Mouse (Mus musculus): ENCODE data around the gene Igf1r. TPM values are rescaled to one million over a fixed set of nuclear protein-coding genes. Genes with fewer than 3 reads are reported as not detected.

The Igf1r gene
- polyA plus RNA-seq, 1 experiment = 2.7 TPM

- H3K36me3 ChIP-seq (ENCODE audit: control insufficient read depth, insufficient read depth, low read length) = no peaks in the 10 kb centered on the region
- DNase-seq (ENCODE audit: low read depth in 1 of 2, low spot score in 2 of 2) = no peak
- no peaks in the 10 kb centered on the region for H3K27me3 ChIP-seq (ENCODE audit: control insufficient read depth, insufficient read depth, low read length)
- 15% methylated on average over 5 of the region's 5 CpGs for WGBS
- no peak overlapping the region for H3K4me3 ChIP-seq (ENCODE audit: extremely low read depth, insufficient read depth, insufficient read length)
- no peak overlapping the region for H3K27ac ChIP-seq (ENCODE audit: insufficient read depth, low read length)
- TF ChIP-seq POLR2A (IDR thresholded peaks at IDR 0.05; ENCODE audit: low read depth, low read length) = no peak
- TF ChIP-seq CTCF (IDR thresholded peaks at IDR 0.05; ENCODE audit: extremely low read depth, insufficient read depth, insufficient read length, insufficient replicate concordance) = no peak
- no peaks in the 10 kb centered on the region; the same call in 1 of the 2 replicates for H3K4me1 ChIP-seq (ENCODE audit: control insufficient read depth, insufficient read depth, insufficient read length)
Observed at GRCm38 (mm10) chr7:68062849-68063208, 110.2 kb downstream of the Igf1r start.

GRCm38 (mm10) chr7:68063711-68064110 lies 111.1 kb downstream of the Igf1r start:
- Histone ChIP-seq H3K4me1 (ENCODE audit: control insufficient read depth, insufficient read depth, insufficient read length) (no peaks in the 10 kb centered on the region; the same call in 1 of the 2 replicates), H3K27me3 (ENCODE audit: control insufficient read depth, insufficient read depth, low read length) (no peaks in the 10 kb centered on the region), H3K36me3 (ENCODE audit: control insufficient read depth, insufficient read depth, low read length) (no peaks in the 10 kb centered on the region), H3K4me3 (ENCODE audit: extremely low read depth, insufficient read depth, insufficient read length) (no peak overlapping the region), H3K27ac (ENCODE audit: insufficient read depth, low read length) (no peak overlapping the region)
- DNase-seq (ENCODE audit: low read depth in 1 of 2, low spot score in 2 of 2) = no peak
- no peak for TF ChIP-seq POLR2A (IDR thresholded peaks at IDR 0.05; ENCODE audit: low read depth, low read length)
- no peak for TF ChIP-seq CTCF (IDR thresholded peaks at IDR 0.05; ENCODE audit: extremely low read depth, insufficient read depth, insufficient read length, insufficient replicate concordance)
- WGBS = 89% methylated on average over 9 of the region's 9 CpGs

DNA sequence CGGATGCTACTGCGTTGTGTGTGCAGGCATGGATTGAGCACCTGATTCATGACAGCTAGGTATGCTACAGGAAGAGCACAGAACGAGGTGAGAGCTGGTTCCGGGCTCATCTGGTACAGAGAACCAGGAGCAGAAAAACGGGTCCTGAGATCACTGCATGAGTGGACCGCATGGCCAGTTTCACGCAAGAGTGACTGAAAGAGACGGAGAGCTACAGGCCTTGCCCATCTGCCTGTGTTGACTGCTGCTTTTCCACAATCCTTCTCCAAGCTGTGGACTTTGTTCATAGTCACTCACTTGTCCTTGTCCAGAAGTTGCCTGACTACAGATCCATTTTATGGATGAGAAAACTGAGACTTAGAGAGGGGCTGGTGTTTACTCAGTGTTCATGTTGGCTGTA lies 111.5 kb downstream of the Igf1r start:
- no peaks in the 10 kb centered on the region; the same call in 1 of the 2 replicates for H3K4me1 ChIP-seq (ENCODE audit: control insufficient read depth, insufficient read depth, insufficient read length)
- no peak for TF ChIP-seq CTCF (IDR thresholded peaks at IDR 0.05; ENCODE audit: extremely low read depth, insufficient read depth, insufficient read length, insufficient replicate concordance)
- no peak for TF ChIP-seq POLR2A (IDR thresholded peaks at IDR 0.05; ENCODE audit: low read depth, low read length)

DNA sequence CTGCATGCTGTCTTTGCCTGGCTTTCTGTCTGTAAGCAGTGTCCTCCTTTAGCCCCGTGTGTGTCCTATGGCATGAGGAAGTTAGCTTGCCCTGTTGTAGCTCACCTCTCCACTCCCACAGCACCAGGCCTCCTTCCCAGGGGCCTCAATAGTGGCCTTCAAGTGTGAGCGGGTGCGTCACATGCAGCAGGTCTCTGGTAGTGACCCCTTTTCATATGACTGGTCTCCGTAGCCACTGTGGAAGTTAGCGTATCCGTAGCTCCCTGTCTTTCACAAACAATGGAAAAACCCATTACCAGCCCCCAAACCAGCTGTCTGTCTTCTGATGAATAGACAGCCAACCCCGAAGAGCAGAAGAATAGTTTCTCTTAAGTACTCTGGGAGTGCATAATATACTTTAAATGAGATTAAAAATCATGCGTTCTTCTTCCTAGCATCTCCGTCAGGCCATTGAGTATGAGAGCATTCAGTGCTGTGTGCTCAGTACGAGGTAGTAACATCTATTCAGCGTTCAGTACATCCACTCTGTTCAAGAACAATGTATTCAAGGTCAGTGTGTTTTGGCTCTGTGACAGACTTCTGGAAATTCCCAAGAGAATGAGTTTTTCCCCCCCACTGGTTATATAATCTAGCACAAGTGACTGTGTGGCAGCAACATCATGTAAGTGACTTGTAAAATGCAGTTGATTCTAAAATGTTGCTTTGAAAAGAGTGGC lies 112.2 kb downstream of the Igf1r start:
- no peak overlapping the region for H3K4me3 ChIP-seq (ENCODE audit: extremely low read depth, insufficient read depth, insufficient read length)
- no peaks in the 10 kb centered on the region; the same call in 1 of the 2 replicates for H3K4me1 ChIP-seq (ENCODE audit: control insufficient read depth, insufficient read depth, insufficient read length)
- no peaks in the 10 kb centered on the region for H3K27me3 ChIP-seq (ENCODE audit: control insufficient read depth, insufficient read depth, low read length)
- no peak overlapping the region for H3K27ac ChIP-seq (ENCODE audit: insufficient read depth, low read length)
- H3K36me3 ChIP-seq (ENCODE audit: control insufficient read depth, insufficient read depth, low read length) = no peaks in the 10 kb centered on the region
- no peak for TF ChIP-seq POLR2A (IDR thresholded peaks at IDR 0.05; ENCODE audit: low read depth, low read length)
- TF ChIP-seq CTCF (IDR thresholded peaks at IDR 0.05; ENCODE audit: extremely low read depth, insufficient read depth, insufficient read length, insufficient replicate concordance) = no peak
- no peak for DNase-seq (ENCODE audit: low read depth in 1 of 2, low spot score in 2 of 2)
- 75% methylated on average over 11 of the region's 11 CpGs for WGBS

More for the DNA sequence above, 111.5 kb downstream of the Igf1r start:
- H3K27me3 ChIP-seq (ENCODE audit: control insufficient read depth, insufficient read depth, low read length) = no peaks in the 10 kb centered on the region
- no peaks in the 10 kb centered on the region for H3K36me3 ChIP-seq (ENCODE audit: control insufficient read depth, insufficient read depth, low read length)
- DNase-seq (ENCODE audit: low read depth in 1 of 2, low spot score in 2 of 2) = no peak
- no peak overlapping the region for H3K27ac ChIP-seq (ENCODE audit: insufficient read depth, low read length)
- WGBS = 96% methylated on average over 8 of the region's 8 CpGs
- H3K4me3 ChIP-seq (ENCODE audit: extremely low read depth, insufficient read depth, insufficient read length) = no peak overlapping the region

DNA sequence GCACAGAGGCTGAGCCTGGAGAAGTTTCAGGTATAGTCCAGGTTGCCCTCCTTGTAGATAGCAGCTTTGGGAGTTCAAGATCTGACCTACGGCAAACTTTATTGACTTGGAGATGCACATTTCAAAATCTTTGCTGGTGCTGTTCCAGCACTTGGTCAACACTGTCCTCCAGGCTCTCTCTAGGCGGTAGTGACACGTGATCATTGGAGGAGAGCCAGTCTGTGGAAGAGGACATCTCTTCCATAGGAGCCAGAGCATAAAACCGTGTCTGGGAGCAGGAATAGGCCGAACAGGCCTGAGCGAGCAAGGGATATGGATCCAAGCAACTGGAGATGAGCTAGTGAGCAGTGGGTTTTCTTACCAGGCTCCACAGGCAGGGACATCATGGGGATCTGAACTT lies 113.3 kb downstream of the Igf1r start:
- no peaks in the 10 kb centered on the region; the same call in 1 of the 2 replicates for H3K4me1 ChIP-seq (ENCODE audit: control insufficient read depth, insufficient read depth, insufficient read length)
- no peak overlapping the region for H3K4me3 ChIP-seq (ENCODE audit: extremely low read depth, insufficient read depth, insufficient read length)
- H3K27me3 ChIP-seq (ENCODE audit: control insufficient read depth, insufficient read depth, low read length) = no peaks in the 10 kb centered on the region
- no peak for DNase-seq (ENCODE audit: low read depth in 1 of 2, low spot score in 2 of 2)
- no peak overlapping the region for H3K27ac ChIP-seq (ENCODE audit: insufficient read depth, low read length)
- 87% methylated on average over 6 of the region's 6 CpGs for WGBS
- no peaks in the 10 kb centered on the region for H3K36me3 ChIP-seq (ENCODE audit: control insufficient read depth, insufficient read depth, low read length)
- TF ChIP-seq POLR2A (IDR thresholded peaks at IDR 0.05; ENCODE audit: low read depth, low read length) (no peak), CTCF (IDR thresholded peaks at IDR 0.05; ENCODE audit: extremely low read depth, insufficient read depth, insufficient read length, insufficient replicate concordance) (no peak)

DNA sequence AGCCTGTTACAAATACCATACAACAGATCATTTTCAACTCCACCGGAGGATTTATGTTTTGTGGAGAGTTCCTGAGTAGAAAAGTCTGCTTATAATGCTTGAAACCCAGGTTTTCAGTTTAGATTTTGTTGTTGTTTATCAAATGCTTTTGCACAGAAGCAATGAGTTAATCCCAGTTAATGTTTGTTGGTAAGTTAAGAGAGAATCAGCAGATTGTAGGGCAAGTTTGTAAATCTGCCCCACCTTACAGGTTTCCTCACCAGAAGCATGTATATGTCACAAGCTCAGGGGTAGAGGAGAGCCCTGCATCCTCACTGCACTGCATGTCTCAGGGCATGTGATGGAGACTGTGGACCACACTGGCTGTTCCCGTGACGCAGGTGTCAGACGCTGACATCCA lies 114.7 kb downstream of the Igf1r start:
- no peak for TF ChIP-seq CTCF (IDR thresholded peaks at IDR 0.05; ENCODE audit: extremely low read depth, insufficient read depth, insufficient read length, insufficient replicate concordance)
- TF ChIP-seq POLR2A (IDR thresholded peaks at IDR 0.05; ENCODE audit: low read depth, low read length) = no peak
- 93% methylated on average over 4 of the region's 4 CpGs for WGBS

DNA sequence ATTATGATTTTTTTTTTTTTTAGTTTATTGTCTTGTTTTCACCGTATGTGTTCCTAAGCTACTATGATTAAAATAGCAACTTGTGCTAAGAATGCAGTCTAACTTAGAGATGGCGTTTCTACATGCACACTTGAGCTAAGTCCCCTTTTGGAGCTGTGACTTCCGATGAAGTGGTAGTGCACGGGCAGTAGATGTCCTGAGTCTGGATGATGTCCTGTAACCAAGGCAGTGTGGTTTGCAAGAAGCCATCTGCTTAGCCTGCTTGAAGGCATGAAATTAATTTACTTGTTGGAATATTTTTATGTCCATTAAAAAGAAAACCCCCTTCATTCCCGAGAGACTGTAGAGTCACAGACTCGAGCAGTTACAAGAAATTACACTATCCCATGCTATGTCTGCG lies 116.7 kb downstream of the Igf1r start:
- Histone ChIP-seq H3K36me3 (ENCODE audit: control insufficient read depth, insufficient read depth, low read length) (no peaks in the 10 kb centered on the region), H3K4me1 (ENCODE audit: control insufficient read depth, insufficient read depth, insufficient read length) (no peaks in the 10 kb centered on the region; the same call in 1 of the 2 replicates), H3K4me3 (ENCODE audit: extremely low read depth, insufficient read depth, insufficient read length) (no peak overlapping the region), H3K27me3 (ENCODE audit: control insufficient read depth, insufficient read depth, low read length) (no peaks in the 10 kb centered on the region), H3K27ac (ENCODE audit: insufficient read depth, low read length) (no peak overlapping the region)
- 86% methylated on average over 7 of the region's 7 CpGs for WGBS
- no peak for DNase-seq (ENCODE audit: low read depth in 1 of 2, low spot score in 2 of 2)
- TF ChIP-seq POLR2A (IDR thresholded peaks at IDR 0.05; ENCODE audit: low read depth, low read length) (no peak), CTCF (IDR thresholded peaks at IDR 0.05; ENCODE audit: extremely low read depth, insufficient read depth, insufficient read length, insufficient replicate concordance) (no peak)

More for the DNA sequence above, 114.7 kb downstream of the Igf1r start:
- Histone ChIP-seq H3K4me1 (ENCODE audit: control insufficient read depth, insufficient read depth, insufficient read length) (no peaks in the 10 kb centered on the region; the same call in 1 of the 2 replicates), H3K27me3 (ENCODE audit: control insufficient read depth, insufficient read depth, low read length) (no peaks in the 10 kb centered on the region), H3K36me3 (ENCODE audit: control insufficient read depth, insufficient read depth, low read length) (no peaks in the 10 kb centered on the region), H3K27ac (ENCODE audit: insufficient read depth, low read length) (no peak overlapping the region), H3K4me3 (ENCODE audit: extremely low read depth, insufficient read depth, insufficient read length) (no peak overlapping the region)
- no peak for DNase-seq (ENCODE audit: low read depth in 1 of 2, low spot score in 2 of 2)

Measured in spleen, adult 2 months (tissue).